Mouse (Mus musculus): Measurements from ENCODE around the gene Mtmr3.
A peak's percentile ranks its signal among the peaks of the same experiment; 100 is the strongest.

Gene Mtmr3

GRCm38 (mm10) chr11:4594608-4595500 is at the start of gene Mtmr3:
Gene Mtmr3, minus strand, starts transcription at chr11:4594863.
- DNase-seq (ENCODE audit: low spot score in 2 of 2), result peak; percentile 98

GRCm38 (mm10) chr11:4643722-4644121 is 49.1 kb upstream of the Mtmr3 start:
- DNase-seq (ENCODE audit: low spot score in 2 of 2), result no peak

DNA sequence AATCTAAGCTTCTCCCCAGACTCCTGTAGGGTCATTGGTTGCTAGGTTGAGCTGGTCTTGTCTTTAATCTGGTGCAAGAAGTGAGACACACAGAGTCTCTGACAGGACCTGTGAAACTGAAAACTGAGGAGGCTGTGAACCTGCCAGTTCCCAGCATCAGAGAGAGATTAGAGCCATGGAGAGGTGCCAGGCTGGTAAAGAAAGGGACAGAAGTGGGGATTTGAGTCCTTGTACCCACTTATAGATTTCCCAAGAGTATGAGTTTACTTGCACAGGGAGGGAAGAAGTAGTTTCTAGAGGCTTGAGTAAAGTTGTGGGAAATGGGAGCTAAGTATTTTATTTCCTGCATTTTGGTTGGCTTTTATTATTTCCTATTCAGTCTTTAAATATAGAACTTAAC is 46.5 kb upstream of the Mtmr3 start:
- DNase-seq (ENCODE audit: low spot score in 2 of 2), result no peak

DNA sequence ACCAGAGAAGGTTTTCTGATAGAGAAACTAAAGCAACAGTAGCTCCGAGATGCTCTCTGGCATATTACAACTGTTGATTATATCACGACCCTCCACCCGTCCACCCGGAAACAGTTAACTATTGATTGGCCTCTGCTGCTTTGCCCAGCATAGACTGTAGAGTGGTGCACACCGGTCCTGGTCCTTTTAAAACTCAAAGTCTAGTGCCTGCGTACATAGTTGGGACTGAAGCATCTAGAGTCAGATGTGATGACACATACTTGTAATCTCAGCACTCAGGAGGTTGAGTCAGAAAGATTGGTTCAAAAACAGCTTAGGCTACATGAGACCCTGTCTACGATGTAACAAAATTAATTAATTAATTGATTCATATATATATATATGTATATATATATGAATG is 43.6 kb upstream of the Mtmr3 start:
- no peak for DNase-seq (ENCODE audit: low spot score in 2 of 2)

GRCm38 (mm10) chr11:4637534-4638234 is 43.0 kb upstream of the Mtmr3 start, which contains the start of gene Ascc2:
Gene Ascc2, plus strand, starts transcription at chr11:4637747.
- peak; percentile 85 to 88 for DNase-seq (ENCODE audit: low spot score in 2 of 2)

- no peak for DNase-seq (ENCODE audit: low spot score in 2 of 2)
Measured at GRCm38 (mm10) chr11:4636782-4637342, 42.2 kb upstream of the Mtmr3 start.

DNA sequence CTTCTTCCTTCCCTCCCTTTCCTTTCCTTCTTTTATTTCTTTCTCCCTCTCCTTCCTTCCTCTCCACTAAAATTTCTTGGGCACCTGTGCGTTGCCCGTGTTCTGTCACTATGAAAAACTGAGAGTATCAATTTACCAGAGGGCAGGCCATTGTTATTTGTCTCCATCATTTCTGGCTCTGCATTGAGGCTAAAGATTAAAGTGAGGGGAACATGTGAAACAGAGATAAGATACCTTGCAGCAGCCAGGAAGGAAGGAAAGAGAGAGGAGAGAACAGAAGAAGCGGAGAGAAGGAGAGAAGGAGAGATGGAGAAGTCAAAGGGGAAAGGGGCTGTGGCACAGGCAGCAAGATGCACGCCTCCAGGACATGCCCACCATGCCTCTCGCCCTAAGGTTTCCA is 39.7 kb upstream of the Mtmr3 start:
- DNase-seq (ENCODE audit: low spot score in 2 of 2), result no peak

DNA sequence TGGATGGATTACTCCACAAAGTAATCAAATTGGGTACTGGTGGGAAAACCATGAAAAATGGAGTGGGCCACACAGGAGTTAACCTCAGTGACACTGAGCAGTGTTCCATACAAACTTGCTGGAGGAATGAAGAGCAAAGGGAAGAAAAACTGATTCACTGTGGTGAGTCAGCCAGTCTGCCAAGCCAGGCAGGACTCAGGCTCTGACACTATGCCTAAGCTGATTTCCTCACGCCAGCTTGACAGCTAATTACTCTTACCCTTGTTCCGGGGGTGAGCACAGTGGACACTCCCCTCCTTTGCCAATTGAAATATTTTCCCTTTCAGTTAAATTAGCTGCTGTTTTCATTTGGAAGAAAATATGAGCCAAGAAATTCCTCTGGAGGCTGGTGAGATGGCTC is 38.8 kb upstream of the Mtmr3 start:
- DNase-seq (ENCODE audit: low spot score in 2 of 2), result no peak

GRCm38 (mm10) chr11:4629861-4630280 is 35.2 kb upstream of the Mtmr3 start:
- DNase-seq (ENCODE audit: low spot score in 2 of 2), result no peak

DNA sequence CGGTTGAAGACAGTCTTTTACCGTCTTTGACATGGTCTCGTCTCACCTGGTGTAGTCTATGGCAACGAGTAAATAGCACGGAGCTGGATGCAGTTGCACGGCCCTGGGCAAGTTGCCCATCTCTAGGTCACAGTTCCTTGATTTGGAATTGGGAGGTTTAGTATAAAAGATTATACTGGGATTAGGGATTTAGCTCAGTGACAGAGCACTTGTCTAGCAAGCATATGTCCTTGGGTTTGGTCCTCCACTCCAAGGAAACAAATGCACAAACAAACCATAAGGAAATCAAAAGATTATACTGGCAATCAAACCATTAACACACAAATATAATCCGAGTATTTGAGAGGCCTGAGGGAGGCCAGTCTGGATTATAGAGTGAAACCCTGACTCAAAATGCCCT is 33.0 kb upstream of the Mtmr3 start:
- no peak for DNase-seq (ENCODE audit: low spot score in 2 of 2)

GRCm38 (mm10) chr11:4625931-4626330 is 31.3 kb upstream of the Mtmr3 start:
- DNase-seq (ENCODE audit: low spot score in 2 of 2), result no peak

DNA sequence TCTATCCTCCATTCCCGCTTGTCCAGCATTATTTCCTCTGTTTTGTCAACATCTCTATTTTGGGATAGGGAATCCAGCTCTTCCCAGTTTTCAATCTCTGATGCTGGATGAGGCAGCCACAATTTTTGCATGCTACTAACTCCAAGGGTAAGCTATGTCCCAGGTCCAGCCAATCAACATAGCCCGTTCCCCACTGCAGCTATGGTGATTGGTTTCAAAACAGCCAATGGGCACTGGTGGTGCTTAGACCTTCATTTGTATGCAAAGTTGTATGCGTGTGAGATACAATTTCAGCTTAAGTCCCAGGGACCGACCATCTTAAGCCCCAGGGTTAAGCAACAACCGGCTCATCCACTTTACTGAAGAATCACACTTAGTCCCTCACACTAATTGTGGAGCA is 28.3 kb upstream of the Mtmr3 start:
- no peak for DNase-seq (ENCODE audit: low spot score in 2 of 2)

GRCm38 (mm10) chr11:4622442-4622986 is 27.9 kb upstream of the Mtmr3 start:
- DNase-seq (ENCODE audit: low spot score in 2 of 2), result no peak

- no peak for DNase-seq (ENCODE audit: low spot score in 2 of 2)
Measured at GRCm38 (mm10) chr11:4621866-4622265, 27.2 kb upstream of the Mtmr3 start.

DNA sequence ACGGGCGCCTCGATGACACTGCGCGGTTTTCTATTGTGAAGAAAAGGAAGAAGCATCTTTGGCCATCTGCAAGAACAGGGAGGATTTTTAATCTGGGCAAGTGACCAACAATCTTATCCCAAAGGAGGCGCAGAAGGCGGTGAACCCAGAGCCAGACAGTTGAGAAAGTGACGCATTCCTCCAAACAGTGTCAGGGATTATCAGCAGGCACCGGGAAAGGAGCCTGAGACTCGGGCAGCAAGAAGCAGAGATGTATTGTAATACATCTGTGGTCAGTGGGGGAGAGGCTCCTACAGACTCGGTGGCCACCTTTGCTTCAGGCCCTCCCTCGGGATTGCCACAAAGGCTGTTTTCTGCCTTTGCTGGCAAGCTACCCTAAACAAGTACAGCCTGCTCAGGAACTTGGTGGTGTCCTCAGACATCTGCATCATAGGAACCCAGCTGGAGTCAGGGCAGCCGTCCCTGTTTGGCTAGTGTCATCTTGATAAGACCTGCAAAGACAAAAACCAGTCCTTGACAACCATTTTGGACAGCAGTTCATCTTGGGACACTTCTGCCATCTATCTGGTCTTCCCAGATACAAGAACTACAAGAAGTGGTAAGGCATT is 25.9 kb upstream of the Mtmr3 start:
- DNase-seq (ENCODE audit: low spot score in 2 of 2), result no peak

GRCm38 (mm10) chr11:4620017-4620485 is 25.4 kb upstream of the Mtmr3 start, which contains the start of gene Gm11032:
Gene Gm11032, plus strand, starts transcription at chr11:4620067.
- DNase-seq (ENCODE audit: low spot score in 2 of 2), result no peak

GRCm38 (mm10) chr11:4611904-4612303 is 17.2 kb upstream of the Mtmr3 start:
- no peak for DNase-seq (ENCODE audit: low spot score in 2 of 2)

DNA sequence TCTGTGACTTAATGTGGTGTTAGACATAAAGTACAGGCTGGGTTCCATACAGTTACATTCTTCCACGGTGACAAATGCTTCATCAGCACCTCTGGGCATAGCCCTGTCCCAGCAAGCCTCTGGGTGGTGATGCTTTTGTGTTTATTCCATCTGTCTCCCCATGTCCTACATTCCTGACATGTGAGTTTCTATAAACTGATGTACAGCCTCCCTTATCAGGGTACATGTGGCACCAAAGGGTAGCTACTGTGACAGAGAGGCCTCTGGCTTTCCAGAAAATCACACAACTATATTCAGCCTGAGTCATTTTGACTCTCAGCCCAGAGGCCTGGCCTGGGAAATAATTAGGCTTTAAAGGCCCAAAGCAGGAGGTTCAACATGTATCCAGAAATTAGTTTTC is 11.9 kb upstream of the Mtmr3 start:
- no peak for DNase-seq (ENCODE audit: low spot score in 2 of 2)

DNA sequence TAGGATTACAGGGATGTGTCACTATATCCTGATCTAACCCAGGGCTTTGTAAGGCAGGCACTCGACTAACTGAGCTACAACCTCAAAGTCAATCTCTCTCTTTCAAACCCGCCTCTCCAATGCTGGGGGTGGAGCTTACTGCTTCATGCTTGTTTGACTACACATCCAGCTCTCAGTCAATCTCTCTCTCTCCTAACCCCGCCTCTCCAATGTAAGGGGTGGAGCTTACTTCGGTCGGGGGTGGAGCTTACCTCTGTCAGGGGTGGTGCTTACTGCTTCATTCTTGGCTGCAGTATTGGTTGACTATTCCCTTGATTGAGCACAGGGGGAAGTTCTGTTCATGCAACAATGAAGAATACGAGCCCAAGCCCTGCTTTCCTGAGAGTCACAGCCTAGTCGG is 10.8 kb upstream of the Mtmr3 start:
- DNase-seq (ENCODE audit: low spot score in 2 of 2), result peak; percentile 18 to 47

DNA sequence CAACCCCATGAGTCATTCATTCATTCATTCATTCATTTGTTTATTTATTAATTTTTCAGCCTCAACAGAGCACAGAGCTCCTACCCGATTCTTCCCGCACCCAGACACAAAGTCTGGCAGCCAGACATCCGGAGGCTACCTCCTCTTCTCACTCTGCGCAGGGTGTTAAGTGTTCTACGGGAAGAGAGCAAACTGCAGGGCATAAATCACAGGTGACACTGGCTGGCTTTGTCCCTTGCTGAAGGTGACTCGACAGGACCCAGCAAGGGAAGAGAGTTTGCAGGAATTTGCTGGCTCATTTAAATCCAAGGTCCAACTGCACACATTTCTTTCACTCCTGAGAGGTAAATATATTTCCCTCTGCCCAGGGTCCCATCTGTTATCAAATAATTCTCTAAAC is 9.8 kb upstream of the Mtmr3 start:
- DNase-seq (ENCODE audit: low spot score in 2 of 2), result no peak

GRCm38 (mm10) chr11:4602691-4603441 is 8.2 kb upstream of the Mtmr3 start:
- DNase-seq (ENCODE audit: low spot score in 2 of 2), result no peak
